Mouse (Mus musculus): ENCODE measurements around the gene Clock. TPM values are rescaled to one million over a fixed set of nuclear protein-coding genes. Genes with fewer than 3 reads are reported as not detected.

Clock gene
- 17.2 and 19.1 TPM in 2 replicates for polyA plus RNA-seq (2014; fragmentation: Nextera tagmentation; extraction: Ambion mirVana)

GRCm38 (mm10) chr5:76304452-76305341 is at the start of gene Clock:
Gene Clock (minus strand): TSS chr5:76304792.
- Histone ChIP-seq H3K27ac (ENCODE audit: low read depth) (peak within 1 kb of the TSS; percentile 98), H3K4me3 (ENCODE audit: low read depth, low read length) (peak within 1 kb of the TSS; percentile 98), H3K4me1 (ENCODE audit: insufficient read depth) (0 out of 2 replicates have a peak, but pooled peaks cover 4% of the 10 kb centered on the region), H3K4me2 (peak within 1 kb of the TSS; percentile 79), H3K9me3 (ENCODE audit: low read depth, low read length) (no peaks in the 10 kb centered on the region), H3K27me3 (ENCODE audit: insufficient read depth, low read length) (no peaks in the 10 kb centered on the region), H3K9ac (peak within 1 kb of the TSS; percentile 94), H3K36me3 (ENCODE audit: insufficient read depth) (no peaks in the 10 kb centered on the region)
- ATAC-seq (ENCODE audit: insufficient read depth) (peak; percentile 84), DNase-seq (peak; percentile 93)
- WGBS = under 1% methylated on average over 95 of the region's 104 CpGs
- TF ChIP-seq CTCF (IDR thresholded peaks at IDR 0.05; ENCODE audit: low read depth) = no peak

- no peak overlapping the region for H3K9ac ChIP-seq
- no peaks in the 10 kb centered on the region for H3K36me3 ChIP-seq (ENCODE audit: insufficient read depth)
- no peak for DNase-seq
- WGBS = 61% methylated on average over 7 of the region's 7 CpGs
- H3K9me3 ChIP-seq (ENCODE audit: low read depth, low read length) = no peaks in the 10 kb centered on the region
- no peaks in the 10 kb centered on the region for H3K4me1 ChIP-seq (ENCODE audit: insufficient read depth)
- H3K4me2 ChIP-seq = no peak overlapping the region
- H3K4me3 ChIP-seq (ENCODE audit: low read depth, low read length) = no peak overlapping the region
- peak; percentile 25; the same call in 1 of the 2 replicates for TF ChIP-seq CTCF (IDR thresholded peaks at IDR 0.05; ENCODE audit: low read depth)
- no peaks in the 10 kb centered on the region for H3K27me3 ChIP-seq (ENCODE audit: insufficient read depth, low read length)
- H3K27ac ChIP-seq (ENCODE audit: low read depth) = no peak overlapping the region
- no peak for ATAC-seq (ENCODE audit: insufficient read depth)
Measured at GRCm38 (mm10) chr5:76351953-76352611, 47.5 kb upstream of the Clock start.

GRCm38 (mm10) chr5:76351537-76351936 is 46.9 kb upstream of the Clock start:
- H3K36me3 ChIP-seq (ENCODE audit: insufficient read depth) = no peaks in the 10 kb centered on the region
- TF ChIP-seq CTCF (IDR thresholded peaks at IDR 0.05; ENCODE audit: low read depth) = no peak
- DNase-seq (no peak), ATAC-seq (ENCODE audit: insufficient read depth) (no peak; the same call in 1 of the 2 replicates)
- 67% methylated on average over 5 of the region's 5 CpGs for WGBS
- H3K4me1 ChIP-seq (ENCODE audit: insufficient read depth) = no peaks in the 10 kb centered on the region
- no peak overlapping the region for H3K9ac ChIP-seq
- no peak overlapping the region for H3K4me3 ChIP-seq (ENCODE audit: low read depth, low read length)
- no peak overlapping the region for H3K27ac ChIP-seq (ENCODE audit: low read depth)
- no peaks in the 10 kb centered on the region for H3K27me3 ChIP-seq (ENCODE audit: insufficient read depth, low read length)
- H3K9me3 ChIP-seq (ENCODE audit: low read depth, low read length) = no peaks in the 10 kb centered on the region
- H3K4me2 ChIP-seq = no peak overlapping the region

- TF ChIP-seq CTCF (IDR thresholded peaks at IDR 0.05; ENCODE audit: low read depth) = no peak
- Histone ChIP-seq H3K36me3 (ENCODE audit: insufficient read depth) (no peaks in the 10 kb centered on the region), H3K4me1 (ENCODE audit: insufficient read depth) (no peaks in the 10 kb centered on the region), H3K27me3 (ENCODE audit: insufficient read depth, low read length) (no peaks in the 10 kb centered on the region), H3K9me3 (ENCODE audit: low read depth, low read length) (no peaks in the 10 kb centered on the region), H3K4me3 (ENCODE audit: low read depth, low read length) (no peak overlapping the region), H3K27ac (ENCODE audit: low read depth) (no peak overlapping the region), H3K4me2 (no peak overlapping the region), H3K9ac (no peak overlapping the region)
- ATAC-seq (ENCODE audit: insufficient read depth) (no peak), DNase-seq (no peak)
- WGBS = 59% methylated on average over 2 of the region's 2 CpGs
Measured at GRCm38 (mm10) chr5:76346137-76346536, 41.5 kb upstream of the Clock start.

GRCm38 (mm10) chr5:76340931-76341330 is 36.3 kb upstream of the Clock start:
- H3K4me3 ChIP-seq (ENCODE audit: low read depth, low read length) = no peak overlapping the region
- no peaks in the 10 kb centered on the region for H3K9me3 ChIP-seq (ENCODE audit: low read depth, low read length)
- 20% methylated on average over 2 of the region's 2 CpGs for WGBS

GRCm38 (mm10) chr5:76337100-76337499 is 32.5 kb upstream of the Clock start:
- no peak overlapping the region for H3K4me2 ChIP-seq
- no peaks in the 10 kb centered on the region for H3K4me1 ChIP-seq (ENCODE audit: insufficient read depth)
- no peaks in the 10 kb centered on the region for H3K36me3 ChIP-seq (ENCODE audit: insufficient read depth)
- WGBS = 79% methylated on average over 8 of the region's 8 CpGs
- H3K27ac ChIP-seq (ENCODE audit: low read depth) = no peak overlapping the region
- no peaks in the 10 kb centered on the region for H3K9me3 ChIP-seq (ENCODE audit: low read depth, low read length)
- no peak for ATAC-seq (ENCODE audit: insufficient read depth)
- no peaks in the 10 kb centered on the region for H3K27me3 ChIP-seq (ENCODE audit: insufficient read depth, low read length)
- no peak for TF ChIP-seq CTCF (IDR thresholded peaks at IDR 0.05; ENCODE audit: low read depth)
- H3K4me3 ChIP-seq (ENCODE audit: low read depth, low read length) = no peak overlapping the region
- DNase-seq = no peak
- H3K9ac ChIP-seq = no peak overlapping the region

More at GRCm38 (mm10) chr5:76340931-76341330, 36.3 kb upstream of the Clock start:
- Histone ChIP-seq H3K27ac (ENCODE audit: low read depth) (no peak overlapping the region), H3K36me3 (ENCODE audit: insufficient read depth) (no peaks in the 10 kb centered on the region), H3K27me3 (ENCODE audit: insufficient read depth, low read length) (no peaks in the 10 kb centered on the region), H3K4me2 (no peak overlapping the region), H3K9ac (no peak overlapping the region), H3K4me1 (ENCODE audit: insufficient read depth) (no peaks in the 10 kb centered on the region)
- no peak for TF ChIP-seq CTCF (IDR thresholded peaks at IDR 0.05; ENCODE audit: low read depth)
- DNase-seq (no peak), ATAC-seq (ENCODE audit: insufficient read depth) (no peak)

GRCm38 (mm10) chr5:76333833-76334232 is 29.2 kb upstream of the Clock start:
- H3K36me3 ChIP-seq (ENCODE audit: insufficient read depth) = no peaks in the 10 kb centered on the region
- no peak overlapping the region for H3K4me2 ChIP-seq
- H3K4me1 ChIP-seq (ENCODE audit: insufficient read depth) = no peaks in the 10 kb centered on the region
- H3K9ac ChIP-seq = no peak overlapping the region
- no peak overlapping the region for H3K27ac ChIP-seq (ENCODE audit: low read depth)
- no peak overlapping the region for H3K4me3 ChIP-seq (ENCODE audit: low read depth, low read length)
- no peak for ATAC-seq (ENCODE audit: insufficient read depth)
- H3K9me3 ChIP-seq (ENCODE audit: low read depth, low read length) = no peaks in the 10 kb centered on the region
- TF ChIP-seq CTCF (IDR thresholded peaks at IDR 0.05; ENCODE audit: low read depth) = no peak
- 88% methylated on average over 4 of the region's 4 CpGs for WGBS
- no peak for DNase-seq
- no peaks in the 10 kb centered on the region for H3K27me3 ChIP-seq (ENCODE audit: insufficient read depth, low read length)

Measured in lung, embryonic 14.5 days (tissue).